Mouse (Mus musculus) spleen, postnatal 10 days (tissue): ENCODE data around the gene Rlbp1.

ENCODE experiments used
- DNase-seq, 2 experiments: peaks; one replicate each; pipeline ENCODE4 v3.0.0; 2021 to 2022; ENCODE audit warnings: low spot score in 2 of 2

Rlbp1 gene

GRCm38 (mm10) chr7:79386422-79387133, at the start of gene Rlbp1:
Gene Rlbp1, minus strand, starts transcription at chr7:79387048.
- no peak for DNase-seq

GRCm38 (mm10) chr7:79428243-79428642, 41.4 kb upstream of the Rlbp1 start:
- no peak for DNase-seq

- DNase-seq = no peak
These were observed 39.0 kb upstream of the Rlbp1 start for GRCm38 (mm10) chr7:79425804-79426203.

GRCm38 (mm10) chr7:79422876-79423275, 36.0 kb upstream of the Rlbp1 start:
- no peak for DNase-seq

DNA sequence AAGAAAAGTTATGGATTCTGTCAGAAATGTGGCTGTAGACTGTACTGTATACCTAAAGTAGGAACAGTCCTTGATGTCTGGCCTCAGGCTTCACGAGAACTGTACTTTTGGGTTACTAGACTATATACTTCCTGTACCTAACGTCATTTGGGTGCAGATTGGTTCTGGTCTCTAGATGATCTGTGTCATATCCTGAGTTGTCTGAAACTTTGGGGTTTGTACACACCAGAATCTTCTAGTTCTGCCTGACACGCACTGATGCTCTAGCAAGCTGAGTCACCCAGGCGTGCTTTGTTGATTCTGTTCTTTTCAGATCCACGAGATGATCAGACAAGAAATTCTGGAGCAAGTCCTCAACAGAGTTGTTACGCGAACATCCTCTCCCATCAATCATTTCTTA, 33.1 kb upstream of the Rlbp1 start:
- DNase-seq = no peak

- DNase-seq = no peak
These were observed 27.9 kb upstream of the Rlbp1 start for GRCm38 (mm10) chr7:79414449-79415375.

DNA sequence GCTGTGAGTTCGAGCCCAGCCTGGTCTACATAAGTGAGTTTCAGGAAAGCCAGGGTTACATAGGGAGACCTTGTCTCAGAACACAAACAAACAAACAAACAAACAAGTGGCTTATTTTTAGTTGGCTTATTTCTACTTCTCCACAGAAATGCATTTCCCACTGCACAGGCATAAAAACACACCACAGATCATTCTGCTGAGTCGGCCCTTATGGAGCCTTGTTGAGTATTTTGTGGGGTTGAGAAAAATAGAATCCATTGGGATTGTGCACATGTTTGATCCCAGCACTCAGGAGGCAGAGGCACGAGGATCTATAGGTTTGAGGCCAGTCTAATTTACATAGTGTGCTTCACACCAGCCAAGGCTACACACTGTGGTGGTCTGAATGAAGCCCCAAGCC, 13.4 kb upstream of the Rlbp1 start:
- no peak for DNase-seq

- no peak for DNase-seq
These were observed 12.1 kb upstream of the Rlbp1 start for GRCm38 (mm10) chr7:79398971-79399370.

DNA sequence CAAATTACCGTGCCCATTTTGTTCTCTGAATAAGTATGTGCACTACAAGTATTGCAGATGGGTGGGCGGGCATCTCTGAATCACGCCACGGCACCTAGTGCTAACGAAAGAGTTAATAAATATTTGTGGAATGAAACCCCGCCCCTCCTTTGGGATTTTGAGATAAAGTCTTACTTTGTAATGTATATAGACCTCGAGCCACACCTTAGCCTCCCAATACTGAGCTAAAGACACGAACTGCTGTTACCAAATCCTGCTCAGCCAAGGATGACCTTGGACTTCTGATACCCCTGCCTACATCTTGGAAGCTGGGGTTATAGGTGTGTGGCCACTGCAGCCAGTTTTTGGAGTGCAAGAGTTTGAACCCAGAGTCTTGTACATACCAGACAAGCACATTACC, 11.6 kb upstream of the Rlbp1 start:
- no peak for DNase-seq

DNA sequence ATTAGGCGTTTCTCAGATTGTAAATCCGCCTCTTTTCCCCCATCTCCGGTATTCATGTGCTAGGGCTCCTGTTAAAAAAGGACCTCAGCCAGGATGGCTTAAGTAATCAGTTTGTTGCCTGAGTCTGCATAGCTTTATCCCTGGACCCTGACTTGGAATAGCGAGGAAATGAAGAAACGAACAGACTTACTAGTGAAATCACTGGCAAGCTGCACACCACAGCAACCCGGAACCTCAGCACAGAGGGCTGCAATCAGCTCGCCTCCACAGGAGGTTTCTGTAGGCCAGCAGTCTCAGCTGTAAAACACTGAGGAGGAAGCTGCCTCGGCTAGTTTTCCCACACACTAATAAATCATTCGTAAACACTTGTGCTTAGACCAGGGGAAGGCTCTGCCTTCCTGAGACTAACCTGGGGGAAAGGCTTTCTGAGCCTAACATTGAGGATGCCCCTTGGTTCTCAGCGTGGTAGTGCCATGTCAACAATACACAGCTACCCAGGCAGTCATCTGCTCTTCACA, 10.7 kb upstream of the Rlbp1 start:
- no peak for DNase-seq

- no peak for DNase-seq
These were observed 8.3 kb upstream of the Rlbp1 start for GRCm38 (mm10) chr7:79395186-79395585.

DNA sequence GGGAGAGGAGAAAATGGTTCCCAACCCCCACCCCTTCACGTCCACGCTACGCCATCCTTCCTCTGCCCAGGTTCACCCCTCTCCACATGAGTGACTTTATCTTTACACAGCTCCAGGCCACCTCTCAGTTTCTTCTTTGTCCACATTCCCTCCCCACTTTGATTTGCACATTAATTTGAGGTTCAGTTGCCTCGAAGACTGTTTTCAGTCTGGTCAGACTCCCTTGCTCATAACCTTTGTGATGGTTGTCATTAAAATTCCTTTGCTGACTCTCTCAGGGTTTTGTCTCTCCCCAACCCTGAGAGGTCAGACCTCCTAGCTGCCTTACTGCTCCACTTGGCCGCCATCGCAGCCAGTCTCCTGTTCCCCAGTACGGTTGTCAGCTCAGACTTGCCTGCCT, 7.8 kb upstream of the Rlbp1 start:
- DNase-seq = no peak

GRCm38 (mm10) chr7:79393924-79394323, 7.1 kb upstream of the Rlbp1 start:
- DNase-seq = no peak

DNA sequence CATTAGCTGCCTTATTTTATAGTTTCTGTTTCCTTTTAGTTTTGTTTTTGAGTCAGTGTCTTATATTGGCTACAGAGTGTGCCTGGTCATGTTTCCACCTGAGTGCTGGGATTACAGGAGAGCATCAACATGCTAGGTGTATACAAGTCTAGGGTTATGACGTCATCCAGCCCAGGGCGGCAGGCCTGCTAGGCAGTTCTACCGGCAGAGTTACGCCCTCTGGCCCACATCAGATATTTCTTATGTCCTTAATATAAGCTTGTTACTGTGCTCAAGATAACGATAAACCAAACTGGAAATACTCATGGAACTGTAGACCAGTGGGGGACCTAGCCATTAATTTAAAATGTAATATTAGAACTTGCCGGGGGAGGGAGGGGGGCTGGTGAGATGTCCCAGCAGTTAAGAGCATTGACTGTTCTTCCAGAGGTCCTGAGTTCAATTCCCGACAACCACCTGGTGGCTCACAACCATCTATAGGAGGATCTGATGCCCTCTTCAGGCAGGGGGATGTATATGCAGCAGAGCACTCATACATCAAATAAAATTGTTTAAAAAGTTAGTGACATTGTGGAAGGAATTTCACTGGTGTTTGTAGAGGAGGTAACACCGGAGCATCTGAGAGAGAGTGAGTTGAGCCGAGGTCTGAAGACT, 6.1 kb upstream of the Rlbp1 start:
- DNase-seq = peak; percentile 23 to 68

DNA sequence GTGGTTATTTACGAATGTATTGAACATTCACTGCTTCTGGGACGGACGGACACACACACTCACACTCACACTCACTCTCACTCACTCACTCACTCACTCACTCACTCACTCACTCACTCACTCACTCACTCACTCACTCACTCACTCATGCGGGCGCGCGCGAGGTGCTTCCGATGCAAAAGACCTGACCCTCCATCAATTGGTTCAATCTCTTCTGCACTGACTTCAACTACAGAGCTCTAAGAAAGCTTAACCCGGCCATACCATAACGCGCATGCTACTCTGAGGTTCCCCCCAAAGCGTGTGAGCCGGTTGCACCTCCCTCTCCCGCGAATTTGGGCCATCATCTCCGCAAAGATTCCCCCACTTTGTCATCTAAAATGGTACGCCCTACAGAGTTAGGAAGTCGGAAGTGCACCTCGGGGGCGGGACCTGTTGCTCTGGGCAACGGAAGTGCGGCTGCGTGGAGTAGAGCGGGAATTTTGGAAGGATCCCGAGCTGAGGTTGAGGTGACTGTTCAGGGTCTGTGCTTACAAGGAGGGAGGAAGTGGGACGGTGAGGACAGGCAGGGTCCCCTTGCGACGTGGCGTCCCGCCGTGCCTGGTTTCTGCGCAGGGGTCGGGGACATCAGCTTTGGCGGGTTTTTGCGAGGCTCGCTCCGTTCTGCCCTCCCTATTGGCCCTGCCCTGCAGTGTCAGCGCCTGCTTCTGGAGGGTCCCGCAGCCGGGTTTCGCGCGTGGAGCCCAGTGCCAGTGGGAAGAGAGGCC, 5.2 kb upstream of the Rlbp1 start, which contains the start of gene Fanci:
TSS of gene Fanci (plus strand) at position 47 of the 767 bp plus-strand sequence.
- peak; percentile 97 to 99 for DNase-seq

GRCm38 (mm10) chr7:79391471-79391870, 4.6 kb upstream of the Rlbp1 start:
- no peak for DNase-seq

DNA sequence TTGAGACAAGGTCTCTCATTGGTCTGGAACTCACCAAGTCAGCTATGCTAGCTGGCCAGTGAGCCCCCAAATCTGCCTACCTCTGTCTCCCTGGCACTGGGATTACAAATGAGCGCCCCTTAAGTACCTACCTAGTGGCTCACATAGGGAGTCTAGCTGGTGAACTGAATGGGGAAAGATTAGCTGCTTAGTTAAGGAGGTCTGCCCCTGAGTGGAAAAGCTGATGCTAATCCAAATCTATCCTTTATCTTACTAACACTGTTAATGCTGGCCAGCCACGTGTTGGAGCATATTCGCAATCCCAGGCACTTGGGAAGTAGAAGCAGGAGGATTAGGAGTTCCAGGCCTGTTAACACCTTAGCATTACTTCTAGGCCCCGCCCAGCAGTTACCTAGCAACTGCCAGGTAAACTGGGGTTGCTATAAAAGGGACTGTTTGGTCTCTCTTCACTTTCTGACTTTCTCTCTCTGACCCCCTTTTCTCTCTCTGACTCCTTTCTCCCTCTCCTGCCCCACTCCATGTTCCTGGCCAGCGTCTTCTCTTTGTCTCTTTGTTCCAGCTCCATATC, 3.4 kb upstream of the Rlbp1 start:
- DNase-seq = no peak

- DNase-seq = no peak
These were observed 1.9 kb upstream of the Rlbp1 start for GRCm38 (mm10) chr7:79388671-79389206.

GRCm38 (mm10) chr7:79387991-79388390, 1.1 kb upstream of the Rlbp1 start:
- DNase-seq = no peak

DNA sequence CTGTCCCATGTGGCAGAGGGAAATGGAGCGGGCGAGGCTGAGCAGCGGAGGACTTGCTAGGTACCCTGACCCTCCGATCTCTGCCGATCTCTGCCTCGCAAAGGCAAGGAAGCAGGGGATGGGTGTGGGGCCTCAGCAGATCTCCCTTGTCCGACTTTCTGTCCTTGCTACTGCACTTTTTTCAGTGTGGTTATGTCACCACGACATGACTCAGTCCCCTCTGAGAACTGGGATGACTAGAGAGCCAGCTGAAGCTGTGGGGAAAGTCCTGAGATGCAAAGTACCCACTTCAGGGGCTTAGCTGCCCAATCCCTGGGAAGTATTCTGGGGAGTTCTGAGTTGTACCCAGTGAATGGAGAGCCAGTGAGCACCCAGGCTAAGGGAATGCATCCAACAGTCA, 292 bp upstream of the Rlbp1 start:
- no peak for DNase-seq
